In genomic region chr19:15466713-15467112, GRCm38 (mm10) we compare ENCODE assay signal across 30 mouse cellular contexts.
DNase-seq lines count a peak whose midpoint lies in the region; ATAC-seq and TF ChIP-seq lines count a peak whose summit lies in the region.
"Had no signal": no experiment of that assay in that cellular context is flagged by ENCODE, and none has a peak within 500 bp of the region (broad histone marks: within the 10 kb centered on the region; RNA-seq: fewer than 3 reads in every experiment).

No protein-coding gene starts in this region.

- H3K4me1 ChIP-seq in forebrain, embryonic 15.5 days, result no peaks in the 10 kb centered on the region
- H3K4me1 ChIP-seq in forebrain, embryonic 13.5 days, result 0 out of 2 replicates have a peak, but pooled peaks cover 5% of the 10 kb centered on the region
- H3K4me1 ChIP-seq: embryonic facial prominence, embryonic 12.5 days; hindbrain, embryonic 10.5 days; kidney, embryonic 15.5 days; limb, embryonic 15.5 days; liver, embryonic 13.5 days; midbrain, embryonic 13.5 days; stomach, embryonic 15.5 days had no signal

- H3K27ac ChIP-seq in forebrain, embryonic 15.5 days (replicated peaks), result 0 out of 2 replicates have a peak overlapping the region, but pooled peaks have one; percentile 8
- H3K27ac ChIP-seq in forebrain, embryonic 13.5 days, result no peak overlapping the region
- H3K27ac ChIP-seq: embryonic facial prominence, embryonic 12.5 days; heart, embryonic 13.5 days; hindbrain, embryonic 10.5 days; kidney, embryonic 15.5 days; limb, embryonic 10.5 days; limb, embryonic 15.5 days; liver, embryonic 13.5 days; macrophage; midbrain, embryonic 13.5 days; stomach, embryonic 15.5 days had no signal

- H3K36me3 ChIP-seq in forebrain, embryonic 15.5 days, result no peaks in the 10 kb centered on the region
- H3K36me3 ChIP-seq in forebrain, embryonic 13.5 days (ENCODE audit: poor library complexity, severe bottlenecking), result no peaks in the 10 kb centered on the region
- H3K36me3 ChIP-seq: embryonic facial prominence, embryonic 12.5 days; G1E; heart, embryonic 13.5 days; hindbrain, embryonic 10.5 days; kidney, embryonic 15.5 days; limb, embryonic 10.5 days; limb, embryonic 15.5 days; liver, embryonic 13.5 days; midbrain, embryonic 13.5 days; stomach, embryonic 15.5 days had no signal

- no peak overlapping the region for H3K9ac ChIP-seq in forebrain, embryonic 15.5 days (replicated peaks)
- no peak overlapping the region for H3K9ac ChIP-seq in forebrain, embryonic 13.5 days
- H3K9ac ChIP-seq: embryonic facial prominence, embryonic 12.5 days; heart, embryonic 13.5 days; kidney, embryonic 15.5 days; limb, embryonic 15.5 days; liver, embryonic 13.5 days; midbrain, embryonic 13.5 days; stomach, embryonic 15.5 days had no signal

- H3K4me3 ChIP-seq in forebrain, embryonic 15.5 days, result no peak overlapping the region
- H3K4me3 ChIP-seq in forebrain, embryonic 13.5 days, result no peak overlapping the region
- H3K4me3 ChIP-seq: embryonic facial prominence, embryonic 12.5 days; heart, embryonic 13.5 days; hindbrain, embryonic 10.5 days; kidney, embryonic 15.5 days; limb, embryonic 10.5 days; limb, embryonic 15.5 days; liver, embryonic 13.5 days; midbrain, embryonic 13.5 days; stomach, embryonic 15.5 days had no signal

- no peaks in the 10 kb centered on the region for H3K9me3 ChIP-seq in forebrain, embryonic 15.5 days
- H3K9me3 ChIP-seq in forebrain, embryonic 13.5 days (replicated peaks), result no peaks in the 10 kb centered on the region
- H3K9me3 ChIP-seq: embryonic facial prominence, embryonic 12.5 days; G1E; heart, embryonic 13.5 days; hindbrain, embryonic 10.5 days; kidney, embryonic 15.5 days; limb, embryonic 10.5 days; limb, embryonic 15.5 days; liver, embryonic 13.5 days; midbrain, embryonic 13.5 days; stomach, embryonic 15.5 days had no signal

- no peak for TF ChIP-seq CTCF in brain, embryonic 14.5 days (IDR thresholded peaks at IDR 0.05; ENCODE audit: borderline replicate concordance, extremely low read depth, insufficient read depth, insufficient read length)

- H3K27me3 ChIP-seq in forebrain, embryonic 15.5 days, result no peaks in the 10 kb centered on the region
- H3K27me3 ChIP-seq in forebrain, embryonic 13.5 days, result no peaks in the 10 kb centered on the region
- H3K27me3 ChIP-seq: embryonic facial prominence, embryonic 12.5 days; heart, embryonic 13.5 days; kidney, embryonic 15.5 days; limb, embryonic 15.5 days; liver, embryonic 13.5 days; midbrain, embryonic 13.5 days; stomach, embryonic 15.5 days had no signal

- no peak overlapping the region for H3K4me2 ChIP-seq in forebrain, embryonic 15.5 days (replicated peaks)
- H3K4me2 ChIP-seq in forebrain, embryonic 13.5 days, result no peak overlapping the region
- H3K4me2 ChIP-seq: embryonic facial prominence, embryonic 12.5 days; heart, embryonic 13.5 days; kidney, embryonic 15.5 days; limb, embryonic 15.5 days; liver, embryonic 13.5 days; midbrain, embryonic 13.5 days; stomach, embryonic 15.5 days had no signal

- intact Hi-C loops in left cerebral cortex, postnatal 4 days (cut with DNase I), result no loop called here
- intact Hi-C loops in left cerebral cortex, postnatal 36 days (cut with DNase I), result no loop called here

- no peak for TF ChIP-seq POLR2A in brain, embryonic 14.5 days (IDR thresholded peaks at IDR 0.05; ENCODE audit: borderline replicate concordance, extremely low read depth, insufficient read depth, insufficient read length, poor library complexity, severe bottlenecking)

- DNase-seq in left cerebral cortex, adult 11 months (ENCODE audit: low spot score), result peak; percentile 17
- DNase-seq in left cerebral cortex, postnatal 4 days, result no peak
- DNase-seq in brain, embryonic 14.5 days (ENCODE audit: low read depth), result peak; percentile 24
- peak; percentile 15 to 27 for DNase-seq in left cerebral cortex, postnatal 36 days (ENCODE audit: low spot score in 2 of 2)
- DNase-seq in layer of hippocampus, adult 8-10 months (ENCODE audit: low spot score in 2 of 2), result no peak
- no peak for DNase-seq in lung, postnatal 14 days
- DNase-seq: adrenal gland, postnatal 10 days; cerebellum, adult 11-12 months; cerebellum, adult 9-11 months; embryo, embryonic 11 days; heart, postnatal 10 days; kidney, adult 18-20 months; kidney, postnatal 25 days; liver, embryonic 13.5 days; lung, adult 18-20 months; thymus, postnatal 25 days had no signal

- 78% methylated on average over 8 of the region's 8 CpGs for WGBS in forebrain, embryonic 15.5 days
- 91% methylated on average over 8 of the region's 8 CpGs for WGBS in forebrain, embryonic 13.5 days

- no peak; the same call in 1 of the 2 replicates for ATAC-seq in forebrain, embryonic 15.5 days (replicated peaks)
- no peak for ATAC-seq in forebrain, embryonic 13.5 days
- ATAC-seq: hindbrain, embryonic 16.5 days; lung, postnatal 0 days; midbrain, embryonic 13.5 days had no signal

Comparison
In these comparisons a context has a peak if more than half of its experiments do, and no peak if none do; other contexts are left out.
1. DNase-seq: peak in left cerebral cortex, adult 11 months (single experiment), brain, embryonic 14.5 days (single experiment) and left cerebral cortex, postnatal 36 days (2 of 2); none in left cerebral cortex, postnatal 4 days (single experiment), layer of hippocampus, adult 8-10 months (0 of 2) and lung, postnatal 14 days (single experiment).